ENCODE assay signal across 8 mouse cellular contexts in the genomic region with DNA sequence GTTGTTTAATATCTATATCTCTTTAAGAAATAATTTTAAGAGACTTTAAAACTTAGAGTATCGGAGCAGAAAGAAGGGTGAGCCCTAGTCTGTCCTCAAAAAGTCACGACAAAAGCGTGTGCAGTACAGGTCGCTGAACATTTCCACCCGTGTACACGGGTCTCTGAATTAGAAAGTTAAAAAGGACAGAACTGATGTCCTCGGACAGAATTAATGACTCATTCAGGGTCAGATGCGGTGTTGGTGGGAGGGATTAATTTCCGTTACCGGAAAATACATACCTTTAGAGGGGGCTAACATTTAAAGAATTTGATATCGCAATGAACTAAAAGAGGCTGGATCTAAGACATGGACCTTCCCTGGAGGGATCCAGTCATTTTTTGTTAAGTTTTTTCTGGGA.
DNase-seq lines count a peak whose midpoint lies in the region; ATAC-seq and TF ChIP-seq lines count a peak whose summit lies in the region.

No protein-coding gene starts in this region.

- H3K4me2 ChIP-seq in embryonic facial prominence, embryonic 14.5 days (ENCODE audit: low read depth, low read length), result peak overlapping the region; percentile 89
- peak overlapping the region; percentile 87 for H3K4me2 ChIP-seq in intestine, embryonic 15.5 days (replicated peaks)
- peak overlapping the region; percentile 72 for H3K4me2 ChIP-seq in neural tube, embryonic 13.5 days

- no peak for TF ChIP-seq CTCF in lung, adult 2 months (IDR thresholded peaks at IDR 0.05; ENCODE audit: insufficient read depth, low read length)

- H3K9me3 ChIP-seq in embryonic facial prominence, embryonic 14.5 days (ENCODE audit: control insufficient read depth, low read length), result no peaks in the 10 kb centered on the region
- H3K9me3 ChIP-seq in intestine, embryonic 15.5 days, result no peaks in the 10 kb centered on the region
- no peaks in the 10 kb centered on the region for H3K9me3 ChIP-seq in neural tube, embryonic 13.5 days

- no peak for DNase-seq in lung, adult 2 months
- DNase-seq in lung, postnatal 25 days (ENCODE audit: low spot score), result no peak
- DNase-seq in embryonic facial prominence, embryonic 14.5 days (ENCODE audit: low spot score), result no peak
- no peak for DNase-seq in cerebellum, postnatal 25 days
- DNase-seq in T-cell, adult 2 months (ENCODE audit: low spot score), result no peak
- no peak for DNase-seq in kidney, postnatal 4 days

- H3K9ac ChIP-seq in embryonic facial prominence, embryonic 14.5 days (ENCODE audit: low read depth, low read length), result peak overlapping the region; percentile 80; the same call in 1 of the 2 replicates
- peak overlapping the region; percentile 80 for H3K9ac ChIP-seq in intestine, embryonic 15.5 days
- peak overlapping the region; percentile 92 for H3K9ac ChIP-seq in neural tube, embryonic 13.5 days

- 6% methylated on average over 11 of the region's 11 CpGs for WGBS in lung, adult 2 months
- WGBS in embryonic facial prominence, embryonic 14.5 days, result 7% methylated on average over 11 of the region's 11 CpGs
- WGBS in intestine, embryonic 15.5 days, result 10% methylated on average over 11 of the region's 11 CpGs
- whole genome bisulfite sequencing in neural tube, embryonic 13.5 days, result 8% methylated on average over 11 of the region's 11 CpGs

- no peaks in the 10 kb centered on the region for H3K36me3 ChIP-seq in embryonic facial prominence, embryonic 14.5 days (ENCODE audit: control insufficient read depth, insufficient read depth, low read length)
- no peaks in the 10 kb centered on the region for H3K36me3 ChIP-seq in intestine, embryonic 15.5 days
- H3K36me3 ChIP-seq in neural tube, embryonic 13.5 days, result no peaks in the 10 kb centered on the region

- H3K27ac ChIP-seq in embryonic facial prominence, embryonic 14.5 days (replicated peaks; ENCODE audit: low read depth, low read length), result no peak overlapping the region
- H3K27ac ChIP-seq in intestine, embryonic 15.5 days, result peak overlapping the region; percentile 99; the same call in 1 of the 2 replicates
- peak overlapping the region; percentile 99 for H3K27ac ChIP-seq in neural tube, embryonic 13.5 days (replicated peaks)

- TF ChIP-seq POLR2A in lung, adult 2 months (IDR thresholded peaks at IDR 0.05; ENCODE audit: borderline replicate concordance, extremely low read depth, low read depth, low read length), result no peak

- ATAC-seq in embryonic facial prominence, embryonic 14.5 days (ENCODE audit: low read depth), result no peak
- ATAC-seq in intestine, embryonic 15.5 days, result no peak
- no peak for ATAC-seq in neural tube, embryonic 13.5 days (ENCODE audit: low read depth)

- peak overlapping the region; percentile 63 for H3K4me3 ChIP-seq in lung, adult 2 months (replicated peaks; ENCODE audit: extremely low read depth, low read depth, low read length)
- peak overlapping the region; percentile 83 for H3K4me3 ChIP-seq in embryonic facial prominence, embryonic 14.5 days (ENCODE audit: low read depth, low read length)
- H3K4me3 ChIP-seq in intestine, embryonic 15.5 days (replicated peaks), result peak overlapping the region; percentile 68
- H3K4me3 ChIP-seq in neural tube, embryonic 13.5 days, result peak overlapping the region; percentile 97

- peaks cover 5% of the 10 kb centered on the region; the same call in 1 of the 2 replicates for H3K4me1 ChIP-seq in lung, adult 2 months (ENCODE audit: control insufficient read depth, insufficient read depth, low read length)
- peaks cover 5% of the 10 kb centered on the region; the same call in 1 of the 2 replicates for H3K4me1 ChIP-seq in embryonic facial prominence, embryonic 14.5 days (ENCODE audit: control insufficient read depth, insufficient read depth, low read length)
- peaks cover 5% of the 10 kb centered on the region; the same call in 1 of the 2 replicates for H3K4me1 ChIP-seq in intestine, embryonic 15.5 days (replicated peaks)
- H3K4me1 ChIP-seq in neural tube, embryonic 13.5 days (replicated peaks), result peaks cover 18% of the 10 kb centered on the region

- peaks cover 2% of the 10 kb centered on the region; the same call in 1 of the 2 replicates for H3K27me3 ChIP-seq in embryonic facial prominence, embryonic 14.5 days (replicated peaks; ENCODE audit: control insufficient read depth, insufficient read depth, low read length)
- no peaks in the 10 kb centered on the region for H3K27me3 ChIP-seq in intestine, embryonic 15.5 days (replicated peaks)
- H3K27me3 ChIP-seq in neural tube, embryonic 13.5 days, result no peaks in the 10 kb centered on the region
